Mouse (Mus musculus) fibroblast of lung, adult 2 months (primary cell): ENCODE results near the gene Lpin2.

ENCODE experiments used
- DNase-seq: peaks from one replicate; pipeline ENCODE4 v3.0.0-alpha.2; 2011; ENCODE audit warnings: low read depth

Gene Lpin2

GRCm38 (mm10) chr17:71182211-71182721, at the start of gene Lpin2:
TSS of gene Lpin2 (plus strand) at chr17:71182560.
- DNase-seq = no peak

GRCm38 (mm10) chr17:71132856-71133439, 49.4 kb upstream of the Lpin2 start:
- no peak for DNase-seq

- no peak for DNase-seq
These were observed 47.9 kb upstream of the Lpin2 start for GRCm38 (mm10) chr17:71134441-71134955.

- DNase-seq = no peak
These were observed 47.3 kb upstream of the Lpin2 start for GRCm38 (mm10) chr17:71135108-71135507.

GRCm38 (mm10) chr17:71135866-71136265, 46.5 kb upstream of the Lpin2 start:
- no peak for DNase-seq

GRCm38 (mm10) chr17:71136384-71137333, 45.7 kb upstream of the Lpin2 start:
- DNase-seq = no peak

GRCm38 (mm10) chr17:71137334-71137721, 45.0 kb upstream of the Lpin2 start:
- no peak for DNase-seq

- peak; percentile 21 for DNase-seq
These were observed 40.3 kb upstream of the Lpin2 start for GRCm38 (mm10) chr17:71142068-71142467.

GRCm38 (mm10) chr17:71143155-71143554, 39.2 kb upstream of the Lpin2 start:
- DNase-seq = no peak

GRCm38 (mm10) chr17:71144322-71145116, 37.8 kb upstream of the Lpin2 start:
- no peak for DNase-seq

GRCm38 (mm10) chr17:71145248-71145961, 37.0 kb upstream of the Lpin2 start:
- DNase-seq = no peak

- no peak for DNase-seq
These were observed 29.0 kb upstream of the Lpin2 start for GRCm38 (mm10) chr17:71153356-71153755.

GRCm38 (mm10) chr17:71155271-71155670, 27.1 kb upstream of the Lpin2 start:
- DNase-seq = no peak

GRCm38 (mm10) chr17:71159152-71159567, 23.2 kb upstream of the Lpin2 start:
- peak; percentile 58 for DNase-seq

- DNase-seq = no peak
These were observed 22.6 kb upstream of the Lpin2 start for GRCm38 (mm10) chr17:71159720-71160119.

- DNase-seq = no peak
These were observed 21.9 kb upstream of the Lpin2 start for GRCm38 (mm10) chr17:71160244-71160995.

- DNase-seq = peak; percentile 72
These were observed 17.4 kb upstream of the Lpin2 start for GRCm38 (mm10) chr17:71164991-71165390.

- DNase-seq = no peak
These were observed 14.1 kb upstream of the Lpin2 start for GRCm38 (mm10) chr17:71168205-71168815.

GRCm38 (mm10) chr17:71168846-71169245, 13.5 kb upstream of the Lpin2 start:
- no peak for DNase-seq

- no peak for DNase-seq
These were observed 12.7 kb upstream of the Lpin2 start for GRCm38 (mm10) chr17:71169639-71170038.
